Mouse (Mus musculus): ENCODE data around the gene Dab1. TPM values are rescaled to one million over a fixed set of nuclear protein-coding genes. Genes with fewer than 3 reads are reported as not detected.

Gene Dab1
- total RNA-seq, 2 experiments from 2014 or later = 115 to 127 TPM

DNA sequence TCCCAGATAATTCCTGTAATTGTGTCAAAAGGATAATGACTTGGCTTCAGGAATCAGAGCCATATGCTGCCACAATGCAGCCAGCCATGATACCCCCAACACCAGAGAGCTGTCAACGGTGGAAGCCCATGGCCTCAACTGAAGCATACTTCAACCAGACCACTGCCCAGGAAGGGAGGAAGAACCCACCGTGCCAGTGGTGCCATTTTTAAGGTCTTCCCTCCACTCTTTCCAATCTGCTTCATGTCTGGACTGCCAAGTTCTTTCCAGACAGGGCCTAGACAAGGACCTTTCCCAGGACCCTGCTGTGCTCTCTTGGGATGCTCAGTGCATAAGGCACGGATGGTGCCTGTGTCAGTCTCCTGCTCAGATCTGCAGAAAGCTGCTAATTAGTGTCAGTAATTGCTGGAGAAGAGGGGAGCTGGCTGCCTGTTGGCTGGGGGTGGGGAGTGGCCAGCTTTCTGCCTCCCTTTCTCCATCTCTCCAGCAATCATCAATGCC is 303.3 kb downstream of the Dab1 start:
- intact Hi-C loops (cut with DNase I) = no loop called here
- DNase-seq (ENCODE audit: extremely low spot score in 1 of 2, low spot score in 2 of 2) = no peak

GRCm38 (mm10) chr4:103926682-103927081 is 307.5 kb downstream of the Dab1 start:
- no peak for DNase-seq (ENCODE audit: extremely low spot score in 1 of 2, low spot score in 2 of 2)
- intact Hi-C loops (cut with DNase I) = no loop called here

DNA sequence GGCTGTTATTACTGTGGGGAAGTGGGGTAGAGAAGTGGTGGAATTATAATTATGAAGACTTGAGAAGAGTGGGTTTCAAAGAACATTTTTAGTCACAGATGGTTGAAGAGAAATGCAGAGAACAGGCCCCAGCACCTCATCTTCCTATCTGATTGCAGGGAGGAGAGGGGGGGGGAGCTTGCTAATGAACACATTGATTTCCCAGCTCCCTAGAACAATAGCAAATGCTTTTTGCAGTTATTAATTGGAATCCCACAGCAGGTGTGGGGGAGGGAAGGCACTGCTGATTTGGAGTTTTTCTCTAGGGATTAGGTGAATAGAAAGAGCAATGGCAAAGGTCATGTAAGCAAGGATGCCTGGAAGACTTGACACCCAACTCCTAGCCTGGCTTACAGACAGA is 310.5 kb downstream of the Dab1 start:
- intact Hi-C loops (cut with DNase I) = no loop called here
- DNase-seq (ENCODE audit: extremely low spot score in 1 of 2, low spot score in 2 of 2) = no peak

DNA sequence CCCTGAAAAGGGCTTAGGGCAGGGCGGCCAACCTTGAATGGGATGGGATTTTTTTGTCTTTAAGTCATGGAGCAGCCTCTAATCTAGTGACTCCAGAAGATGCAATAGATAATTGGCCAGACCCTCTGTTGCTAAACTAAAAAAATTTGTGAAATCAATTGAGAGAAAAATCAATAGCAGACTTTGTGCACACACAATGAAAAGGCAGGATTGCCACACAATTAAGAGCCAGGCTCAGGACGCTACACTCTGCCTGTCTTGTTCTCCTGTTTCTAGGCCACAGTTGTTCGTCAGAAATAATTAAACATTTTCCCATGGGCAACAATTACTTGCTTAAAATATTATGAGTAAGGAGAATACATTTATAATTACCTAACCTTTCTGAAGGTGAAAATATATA is 315.2 kb downstream of the Dab1 start:
- intact Hi-C loops (cut with DNase I) = no loop called here
- no peak for DNase-seq (ENCODE audit: extremely low spot score in 1 of 2, low spot score in 2 of 2)

- intact Hi-C loops (cut with DNase I) = no loop called here
- DNase-seq (ENCODE audit: extremely low spot score in 1 of 2, low spot score in 2 of 2) = no peak
These were observed 329.1 kb downstream of the Dab1 start for GRCm38 (mm10) chr4:103948255-103948654.

- no peak for DNase-seq (ENCODE audit: extremely low spot score in 1 of 2, low spot score in 2 of 2)
- intact Hi-C loops (cut with DNase I) = no loop called here
These were observed 334.6 kb downstream of the Dab1 start for GRCm38 (mm10) chr4:103953652-103954220.

- DNase-seq (ENCODE audit: extremely low spot score in 1 of 2, low spot score in 2 of 2) = no peak
- intact Hi-C loops (cut with DNase I) = no loop called here
These were observed 342.2 kb downstream of the Dab1 start for GRCm38 (mm10) chr4:103961134-103962049.

DNA sequence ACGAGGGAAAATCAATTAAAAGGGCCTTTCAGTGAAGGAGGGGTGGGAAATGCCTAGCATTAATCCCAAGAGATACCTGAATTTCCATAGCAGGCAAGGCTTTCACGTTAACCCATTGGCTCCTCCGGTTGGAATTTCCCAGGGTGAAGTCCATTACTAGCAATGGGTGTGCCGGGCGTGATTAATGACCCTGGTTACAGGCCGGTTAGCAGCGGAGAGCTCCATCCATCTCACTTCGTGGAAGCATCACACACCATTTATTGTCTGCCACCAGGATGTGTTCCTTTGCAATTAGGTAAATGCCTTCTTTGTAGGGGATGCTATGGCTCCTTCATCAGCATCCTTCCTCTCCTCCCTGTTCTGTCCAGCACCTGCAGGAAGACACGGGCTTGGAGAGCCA is 350.7 kb downstream of the Dab1 start:
- intact Hi-C loops (cut with DNase I) = no loop called here
- DNase-seq (ENCODE audit: extremely low spot score in 1 of 2, low spot score in 2 of 2) = no peak

DNA sequence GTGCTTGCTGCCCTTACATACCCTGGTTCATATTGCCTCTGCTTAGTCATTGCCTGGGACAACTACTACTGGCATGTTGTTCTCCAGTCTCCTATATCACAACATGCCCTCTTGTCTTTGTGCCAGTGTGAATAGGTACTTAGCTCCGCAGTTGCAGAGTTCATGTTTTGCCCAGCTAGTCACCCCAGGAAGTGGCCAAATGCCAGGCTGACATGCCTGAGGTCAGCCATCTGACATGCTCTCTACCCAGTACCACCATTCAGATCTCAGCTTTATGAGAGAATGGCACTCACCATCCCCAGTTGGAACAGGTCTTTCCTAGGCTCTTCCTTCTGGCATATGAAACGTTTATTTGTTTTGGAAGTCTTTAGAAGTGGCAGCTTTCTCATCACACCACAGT is 355.4 kb downstream of the Dab1 start:
- DNase-seq (ENCODE audit: extremely low spot score in 1 of 2, low spot score in 2 of 2) = no peak

DNA sequence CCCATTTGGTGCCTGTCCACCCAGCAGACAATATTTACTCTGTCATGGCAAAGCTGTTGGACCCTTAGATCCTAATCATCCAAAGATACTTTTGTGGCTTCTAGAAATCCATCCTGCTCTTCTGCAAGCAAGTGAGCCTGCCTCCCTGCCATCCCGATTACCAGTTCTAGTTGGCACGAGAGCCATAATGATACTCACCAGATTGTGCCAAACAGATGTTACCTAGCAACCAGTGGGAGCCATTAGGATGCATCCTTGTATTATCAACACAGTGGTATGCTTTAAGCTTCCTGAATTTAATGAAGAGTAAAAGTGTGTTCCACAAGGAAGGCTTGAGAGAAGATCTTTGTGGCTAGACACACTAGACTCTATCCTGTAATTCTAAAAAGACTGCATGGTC is 355.8 kb downstream of the Dab1 start:
- intact Hi-C loops (cut with DNase I) = no loop called here
- no peak for DNase-seq (ENCODE audit: extremely low spot score in 1 of 2, low spot score in 2 of 2)

More for the DNA sequence above, 355.4 kb downstream of the Dab1 start:
- intact Hi-C loops (cut with DNase I) = no loop called here

GRCm38 (mm10) chr4:103993884-103994283 is 374.7 kb downstream of the Dab1 start:
- DNase-seq (ENCODE audit: extremely low spot score in 1 of 2, low spot score in 2 of 2) = no peak
- intact Hi-C loops (cut with DNase I) = no loop called here

DNA sequence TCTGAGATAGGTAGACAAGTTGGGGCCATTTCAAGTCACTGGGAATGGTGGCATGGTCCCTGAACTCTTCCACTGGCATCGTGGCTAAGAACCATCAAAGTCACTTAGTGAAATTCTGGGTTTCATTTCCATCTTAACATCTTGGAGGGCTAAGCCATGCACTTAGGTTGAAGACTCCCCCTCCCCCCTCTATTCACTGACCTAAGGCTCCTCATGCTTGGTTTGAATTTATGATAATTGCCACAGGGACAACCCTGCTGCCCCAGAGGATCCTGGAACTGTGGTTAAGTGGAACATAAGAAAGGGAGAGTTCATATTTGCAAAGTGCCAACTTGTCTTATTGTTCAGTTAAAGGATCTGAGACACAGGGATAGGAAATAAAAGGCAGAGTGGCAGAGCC is 375.2 kb downstream of the Dab1 start:
- intact Hi-C loops (cut with DNase I) = no loop called here
- DNase-seq (ENCODE audit: extremely low spot score in 1 of 2, low spot score in 2 of 2) = no peak

- DNase-seq (ENCODE audit: extremely low spot score in 1 of 2, low spot score in 2 of 2) = no peak
- intact Hi-C loops (cut with DNase I) = no loop called here
These were observed 389.2 kb downstream of the Dab1 start for GRCm38 (mm10) chr4:104008406-104008805.

GRCm38 (mm10) chr4:104011683-104012082 is 392.5 kb downstream of the Dab1 start:
- DNase-seq (ENCODE audit: extremely low spot score in 1 of 2, low spot score in 2 of 2) = no peak
- intact Hi-C loops (cut with DNase I) = no loop called here

GRCm38 (mm10) chr4:104012150-104012549 is 393.0 kb downstream of the Dab1 start:
- intact Hi-C loops (cut with DNase I) = no loop called here
- no peak for DNase-seq (ENCODE audit: extremely low spot score in 1 of 2, low spot score in 2 of 2)

DNA sequence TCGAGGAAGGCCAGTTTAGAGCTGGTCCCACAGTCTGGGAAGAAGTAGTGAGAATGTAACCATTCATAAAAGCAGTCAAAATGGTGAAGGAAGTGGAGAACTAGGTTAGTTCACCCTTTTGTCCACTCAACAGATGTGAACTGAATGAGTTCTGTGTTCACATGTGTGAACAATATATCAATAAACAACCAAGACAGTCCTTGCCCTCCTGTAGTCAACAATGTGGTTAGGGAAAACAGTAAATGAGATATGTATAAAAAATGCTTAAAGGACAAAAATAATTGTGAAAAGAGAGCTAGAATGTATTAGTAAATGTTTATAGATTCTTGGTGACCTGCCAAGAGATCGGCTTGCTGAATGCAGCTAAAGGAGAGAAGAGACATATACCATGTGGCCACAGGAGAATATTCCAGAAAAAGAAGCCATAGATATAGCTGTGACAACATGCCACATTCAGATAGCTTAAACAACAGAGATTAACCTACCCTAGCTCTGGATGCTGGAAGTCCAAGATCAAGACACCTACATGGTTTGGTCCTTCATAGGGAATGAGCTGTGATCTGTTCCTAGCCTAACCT is 406.0 kb downstream of the Dab1 start:
- intact Hi-C loops (cut with DNase I) = no loop called here
- no peak for DNase-seq (ENCODE audit: extremely low spot score in 1 of 2, low spot score in 2 of 2)

GRCm38 (mm10) chr4:104026834-104027233 is 407.7 kb downstream of the Dab1 start:
- DNase-seq (ENCODE audit: extremely low spot score in 1 of 2, low spot score in 2 of 2) = no peak
- intact Hi-C loops (cut with DNase I) = no loop called here

DNA sequence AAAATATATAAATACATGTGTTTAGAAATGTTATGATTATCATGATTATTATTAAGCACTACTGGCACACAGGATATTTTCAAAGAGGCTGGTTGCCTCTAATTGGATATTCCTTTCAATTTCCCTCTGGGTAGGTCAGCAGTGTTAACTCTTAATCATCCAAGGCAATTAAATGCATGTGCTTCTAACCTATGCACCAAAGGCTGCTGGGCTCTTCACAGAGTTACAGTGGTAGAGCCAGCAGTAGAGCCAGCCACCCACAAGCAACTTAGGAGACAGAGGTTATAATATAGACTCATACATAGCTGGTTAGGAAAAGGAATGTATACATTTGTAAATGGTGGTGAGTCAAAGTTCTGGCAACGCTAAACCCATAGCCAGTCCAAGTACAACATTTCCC is 408.1 kb downstream of the Dab1 start:
- no peak for DNase-seq (ENCODE audit: extremely low spot score in 1 of 2, low spot score in 2 of 2)
- intact Hi-C loops (cut with DNase I) = no loop called here

GRCm38 (mm10) chr4:104036091-104036490 is 416.9 kb downstream of the Dab1 start:
- intact Hi-C loops (cut with DNase I) = no loop called here
- no peak for DNase-seq (ENCODE audit: extremely low spot score in 1 of 2, low spot score in 2 of 2)

DNA sequence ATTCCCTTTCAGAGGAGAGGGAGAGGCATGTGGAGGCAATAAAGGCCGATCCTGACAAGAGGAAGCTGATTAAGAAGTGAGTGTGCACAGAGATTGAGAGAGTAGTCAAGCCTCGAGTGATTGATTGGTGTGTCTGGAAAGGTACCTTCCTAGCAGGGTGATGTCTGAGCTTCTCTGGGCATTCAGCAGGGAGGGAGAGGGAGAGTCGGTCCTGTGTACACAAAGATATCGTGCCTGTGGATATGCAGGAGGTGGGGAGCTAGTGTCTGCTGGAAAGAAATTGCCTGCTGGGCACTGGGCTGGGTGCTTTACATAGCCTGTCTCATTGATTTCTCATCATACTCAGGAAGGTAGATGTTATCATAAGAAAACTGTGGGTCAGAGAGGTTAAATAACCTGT is 420.4 kb downstream of the Dab1 start:
- intact Hi-C loops (cut with DNase I) = no loop called here
- no peak for DNase-seq (ENCODE audit: extremely low spot score in 1 of 2, low spot score in 2 of 2)

All from left cerebral cortex, postnatal 10 days (tissue).